Mouse (Mus musculus) ES-E14 (cell line): ENCODE data around the gene Cntn4.

Experiments
- HCFC1 ChIP-seq: IDR thresholded peaks from 2 replicates; pipeline ENCODE4 v1.6.1; 2012; ENCODE audit warnings: low read length, inconsistent platforms, borderline replicate concordance; ENCODE audit not compliant: insufficient read depth
- MAFK ChIP-seq: IDR thresholded peaks from 2 replicates; pipeline ENCODE4 v1.6.1; 2014; ENCODE audit warnings: mild to moderate bottlenecking, low read depth, low read length, inconsistent platforms; ENCODE audit not compliant: insufficient read depth

DNA sequence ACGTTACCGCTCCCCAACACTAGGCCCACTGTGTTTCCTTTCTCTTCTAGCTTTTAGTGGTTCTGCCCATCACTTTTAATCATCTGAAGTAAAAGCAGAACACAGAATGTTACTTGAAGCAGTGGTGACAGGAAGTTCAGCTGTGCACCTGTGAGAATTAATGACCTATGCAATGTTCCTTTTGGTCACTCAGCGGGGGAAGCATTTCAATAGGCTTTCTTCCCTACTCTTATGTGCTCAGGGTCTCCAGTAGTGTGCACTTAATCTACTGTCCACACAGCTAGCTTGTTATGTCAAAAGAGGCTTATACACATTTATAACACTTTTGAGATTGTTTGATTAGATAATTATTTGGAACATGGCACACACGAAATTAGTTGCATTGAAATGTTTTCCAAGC is 215.4 kb downstream of the Cntn4 start:
- TF ChIP-seq MAFK (no peak), HCFC1 (no peak)
